Mouse (Mus musculus) olfactory bulb, adult 2 months (tissue): ENCODE results near the gene Slc25a20.

Experiments
- CTCF ChIP-seq: fragments of 200-500 bp; IDR thresholded peaks from 2 replicates; pipeline ENCODE4 v1.5.1; 2012; ENCODE audit warnings: low read depth, mild to moderate bottlenecking, low read length, moderate library complexity; ENCODE audit not compliant: insufficient read depth
- POLR2A ChIP-seq: fragments of 200-500 bp; IDR thresholded peaks from 2 replicates; pipeline ENCODE4 v1.6.1; 2012; ENCODE audit warnings: mild to moderate bottlenecking, low read depth, low read length, moderate library complexity; ENCODE audit not compliant: insufficient read depth

- TF ChIP-seq CTCF (no peak), POLR2A (no peak)
Measured at GRCm38 (mm10) chr9:108703373-108704110, 41.7 kb downstream of the Slc25a20 start.
